Mouse (Mus musculus) forebrain, postnatal 0 days (tissue): Measurements from ENCODE around the gene Kif1c. TPM values are rescaled to one million over a fixed set of nuclear protein-coding genes. Genes with fewer than 3 reads are reported as not detected.

Source experiments
- ATAC-seq: fragments of 200-750 bp; cut with Nextera tagmentation; 2 replicates; pipeline ENCODE4 v1.8.0; 2017; ENCODE audit warnings: mild to moderate bottlenecking, moderate library complexity
- DNase-seq: peaks from one replicate; pipeline ENCODE4 v3.0.0-alpha.2; 2015
- H3K27ac ChIP-seq: fragments of 300-500 bp; sonication (generic); 2 replicates; pipeline ENCODE4 v1.5.1; 2014; ENCODE audit warnings: low read depth, mild to moderate bottlenecking, antibody characterized with exemption, low read length, moderate library complexity, mixed read lengths
- H3K27me3 ChIP-seq: fragments of 300-500 bp; sonication (generic); 2 replicates; pipeline ENCODE4 v1.6.1; 2014; ENCODE audit warnings: mild to moderate bottlenecking, low read length, mixed read lengths; ENCODE audit not compliant: insufficient read depth
- H3K36me3 ChIP-seq: fragments of 300-500 bp; sonication (generic); 2 replicates; pipeline ENCODE4 v1.6.1; 2014; ENCODE audit warnings: mild to moderate bottlenecking, moderate library complexity; ENCODE audit not compliant: insufficient read depth
- H3K4me1 ChIP-seq: fragments of 300-500 bp; sonication (generic); 2 replicates; pipeline ENCODE4 v1.6.1; 2014; ENCODE audit warnings: antibody characterized with exemption; ENCODE audit not compliant: insufficient read depth
- H3K4me2 ChIP-seq: fragments of 300-500 bp; sonication (generic); 2 replicates; pipeline ENCODE4 v1.6.1; 2014; ENCODE audit warnings: low read depth, mild to moderate bottlenecking, moderate library complexity
- H3K4me3 ChIP-seq: fragments of 300-500 bp; sonication (generic); 2 replicates; pipeline ENCODE4 v1.5.1; 2014; ENCODE audit warnings: low read depth, low read length, mixed read lengths
- H3K9ac ChIP-seq: fragments of 300-500 bp; sonication (generic); 2 replicates; pipeline ENCODE4 v1.6.1; 2014; ENCODE audit warnings: mild to moderate bottlenecking
- H3K9me3 ChIP-seq: fragments of 300-500 bp; sonication (generic); 2 replicates; pipeline ENCODE4 v1.6.1; 2016; ENCODE audit warnings: low read length
- CTCF ChIP-seq: sonication (generic); IDR thresholded peaks from 2 replicates; pipeline ENCODE4 v1.5.1; 2016; ENCODE audit warnings: antibody characterized with exemption, control low read depth, low read depth
- WGBS: fragments of 180-500 bp; shearing (Covaris S2); extraction: QIAGEN DNeasy Blood & Tissue Kit; methylation state at CpG from one replicate; pipeline ENCODE4 v1.1.7; 2014; 5-methylcytosine and 5-hydroxymethylcytosine counted together
- polyA plus RNA-seq: library from polyadenylated mRNA; unstranded; fragments of >200 nt; fragmentation: Nextera tagmentation; extraction: Ambion mirVana; gene quantifications from 2 replicates; pipeline ENCODE4 v1.2.1, GENCODE M21; 2015
- total RNA-seq: library from RNA; depleted of rRNA; stranded (reverse); fragments of >200 nt; gene quantifications from 2 replicates; pipeline ENCODE4 v1.2.3, GENCODE M21; 2014

The Kif1c gene
- total and polyA plus RNA-seq, 2 experiments from 2014 or later = 1.2 to 25.9 TPM

- H3K4me2 ChIP-seq = peak overlapping the region; percentile 26; the same call in 1 of the 2 replicates
- H3K27ac ChIP-seq = peak overlapping the region; percentile 68
- no peaks in the 10 kb centered on the region for H3K9me3 ChIP-seq
- no peaks in the 10 kb centered on the region for H3K27me3 ChIP-seq
- TF ChIP-seq CTCF = peak; percentile 92
- peak; percentile 87 for DNase-seq
- H3K36me3 ChIP-seq = peaks cover 53% of the 10 kb centered on the region
- peaks cover 8% of the 10 kb centered on the region; the same call in 1 of the 2 replicates for H3K4me1 ChIP-seq
- H3K9ac ChIP-seq = peak overlapping the region; percentile 23; the same call in 1 of the 2 replicates
- no peak overlapping the region for H3K4me3 ChIP-seq
- peak; percentile 89 for ATAC-seq
- 10% methylated on average over 11 of the region's 11 CpGs for WGBS
Measured at GRCm38 (mm10) chr11:70681897-70682581, 18.3 kb upstream of the Kif1c start.

GRCm38 (mm10) chr11:70683640-70684039, 16.7 kb upstream of the Kif1c start:
- no peak overlapping the region for H3K9ac ChIP-seq
- H3K4me3 ChIP-seq = no peak overlapping the region
- 91% methylated on average over 5 of the region's 5 CpGs for WGBS
- H3K27me3 ChIP-seq = no peaks in the 10 kb centered on the region
- H3K36me3 ChIP-seq = peaks cover 47% of the 10 kb centered on the region
- TF ChIP-seq CTCF = no peak
- DNase-seq (no peak), ATAC-seq (no peak)
- H3K4me2 ChIP-seq = no peak overlapping the region
- no peak overlapping the region for H3K27ac ChIP-seq
- H3K4me1 ChIP-seq = peaks cover 15% of the 10 kb centered on the region; the same call in 1 of the 2 replicates
- no peaks in the 10 kb centered on the region for H3K9me3 ChIP-seq

- TF ChIP-seq CTCF = no peak
- no peaks in the 10 kb centered on the region for H3K27me3 ChIP-seq
- H3K9ac ChIP-seq = peak overlapping the region; percentile 93
- peaks cover 21% of the 10 kb centered on the region; the same call in 1 of the 2 replicates for H3K4me1 ChIP-seq
- peak; percentile 59 for ATAC-seq
- H3K27ac ChIP-seq = peak overlapping the region; percentile 87
- H3K4me3 ChIP-seq = peak overlapping the region; percentile 91
- peaks cover 23% of the 10 kb centered on the region for H3K36me3 ChIP-seq
- peak overlapping the region; percentile 90 for H3K4me2 ChIP-seq
- peak; percentile 36 for DNase-seq
- H3K9me3 ChIP-seq = no peaks in the 10 kb centered on the region
- WGBS = 4% methylated on average over 16 of the region's 16 CpGs
Measured at GRCm38 (mm10) chr11:70686901-70687566, 13.3 kb upstream of the Kif1c start.

- peak; percentile 81 for TF ChIP-seq CTCF
- Histone ChIP-seq H3K9me3 (no peaks in the 10 kb centered on the region), H3K4me2 (peak within 1 kb of the TSS; percentile 90), H3K27ac (peak within 1 kb of the TSS; percentile 87), H3K36me3 (peaks cover 18% of the 10 kb centered on the region), H3K9ac (peak within 1 kb of the TSS; percentile 93), H3K27me3 (no peaks in the 10 kb centered on the region), H3K4me3 (peak within 1 kb of the TSS; percentile 91), H3K4me1 (peaks cover 21% of the 10 kb centered on the region; the same call in 1 of the 2 replicates)
- peak; percentile 87 for ATAC-seq
- WGBS = 3% methylated on average over 55 of the region's 55 CpGs
- DNase-seq = peak; percentile 86
Measured at GRCm38 (mm10) chr11:70687601-70688199, 12.6 kb upstream of the Kif1c start, which contains the start of gene Camta2. TSS of gene Camta2 (minus strand) at chr11:70688105.

- Histone ChIP-seq H3K27me3 (no peaks in the 10 kb centered on the region), H3K27ac (peak overlapping the region; percentile 87), H3K4me2 (peak overlapping the region; percentile 90), H3K9ac (peak overlapping the region; percentile 93), H3K36me3 (peaks cover 16% of the 10 kb centered on the region), H3K4me3 (peak overlapping the region; percentile 91), H3K9me3 (no peaks in the 10 kb centered on the region), H3K4me1 (peaks cover 21% of the 10 kb centered on the region; the same call in 1 of the 2 replicates)
- 10% methylated on average over 8 of the region's 8 CpGs for WGBS
- ATAC-seq = no peak
- DNase-seq = no peak
- TF ChIP-seq CTCF = no peak
Measured at GRCm38 (mm10) chr11:70688372-70688771, 12.0 kb upstream of the Kif1c start.

GRCm38 (mm10) chr11:70689578-70689977, 10.8 kb upstream of the Kif1c start:
- Histone ChIP-seq H3K4me2 (no peak overlapping the region), H3K36me3 (peaks cover 5% of the 10 kb centered on the region), H3K27me3 (no peaks in the 10 kb centered on the region), H3K9ac (no peak overlapping the region), H3K4me3 (no peak overlapping the region), H3K9me3 (no peaks in the 10 kb centered on the region), H3K4me1 (peaks cover 21% of the 10 kb centered on the region; the same call in 1 of the 2 replicates), H3K27ac (no peak overlapping the region)
- DNase-seq = no peak
- ATAC-seq = no peak
- no peak for TF ChIP-seq CTCF
- 41% methylated on average over 4 of the region's 4 CpGs for WGBS
